Mouse (Mus musculus): ENCODE results near the gene Mmp10. TPM values are rescaled to one million over a fixed set of nuclear protein-coding genes. Genes with fewer than 3 reads are reported as not detected.

Gene Mmp10
- total RNA-seq (2021), result not detected

DNA sequence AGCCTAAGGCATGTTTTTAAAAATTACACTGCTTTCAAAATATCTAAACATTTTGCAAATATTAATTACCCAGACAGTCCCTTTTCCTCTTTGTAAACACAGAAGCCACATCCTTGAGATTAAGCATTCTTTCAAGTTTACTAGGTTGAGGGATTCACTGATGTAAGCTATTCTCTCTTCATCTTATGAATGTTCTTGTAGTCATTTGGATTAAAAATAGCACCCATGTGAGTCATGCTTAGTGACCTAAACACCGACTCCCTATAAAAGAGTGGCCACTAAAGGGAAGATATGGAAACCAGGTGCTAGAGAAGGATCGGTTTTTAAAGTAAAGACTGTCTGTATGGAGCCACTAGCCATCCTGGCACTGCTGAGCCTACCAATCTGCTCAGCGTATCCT is at the start of gene Mmp10:
Mmp10 (plus strand) TSS at position 302 of the 400 bp plus-strand sequence.
- DNase-seq, result no peak

DNA sequence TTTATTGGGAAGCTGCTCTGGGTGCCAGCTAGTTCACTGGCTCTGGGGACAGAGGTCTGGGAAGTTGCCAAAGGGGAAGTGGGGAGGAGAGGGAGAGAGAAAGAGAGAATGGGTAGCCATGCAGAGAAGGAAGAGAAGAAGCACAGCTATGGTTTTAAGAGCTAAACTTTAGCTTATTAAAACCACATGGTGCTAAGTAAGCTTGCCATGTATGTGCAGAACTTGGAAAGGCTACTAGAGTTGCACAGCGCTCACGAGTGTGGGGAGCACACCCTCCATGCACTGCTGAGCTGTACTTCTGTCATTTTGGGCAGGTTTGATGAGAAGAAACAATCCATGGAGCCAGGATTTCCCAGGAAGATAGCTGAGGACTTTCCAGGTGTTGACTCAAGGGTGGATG is 48.9 kb upstream of the Mmp10 start:
- no peak for DNase-seq

DNA sequence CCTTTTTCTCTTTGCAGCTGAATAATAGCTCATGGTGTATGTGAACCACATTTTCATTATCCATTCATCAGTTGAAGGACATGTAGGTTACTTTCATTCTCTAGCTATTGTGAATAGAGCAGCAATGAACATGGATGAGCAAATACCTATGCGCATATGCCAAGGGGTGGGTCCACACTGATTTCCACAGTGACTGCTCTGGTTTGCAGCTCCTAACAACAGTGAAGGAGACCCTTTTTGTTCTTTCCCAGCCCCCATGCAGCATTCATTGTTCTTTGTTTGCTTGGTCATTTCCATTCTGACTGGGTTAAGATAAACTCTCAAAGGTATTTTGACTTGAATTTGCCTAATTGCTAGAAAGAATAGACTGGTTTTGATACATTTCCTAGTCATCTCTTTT is 31.9 kb upstream of the Mmp10 start:
- DNase-seq, result no peak

DNA sequence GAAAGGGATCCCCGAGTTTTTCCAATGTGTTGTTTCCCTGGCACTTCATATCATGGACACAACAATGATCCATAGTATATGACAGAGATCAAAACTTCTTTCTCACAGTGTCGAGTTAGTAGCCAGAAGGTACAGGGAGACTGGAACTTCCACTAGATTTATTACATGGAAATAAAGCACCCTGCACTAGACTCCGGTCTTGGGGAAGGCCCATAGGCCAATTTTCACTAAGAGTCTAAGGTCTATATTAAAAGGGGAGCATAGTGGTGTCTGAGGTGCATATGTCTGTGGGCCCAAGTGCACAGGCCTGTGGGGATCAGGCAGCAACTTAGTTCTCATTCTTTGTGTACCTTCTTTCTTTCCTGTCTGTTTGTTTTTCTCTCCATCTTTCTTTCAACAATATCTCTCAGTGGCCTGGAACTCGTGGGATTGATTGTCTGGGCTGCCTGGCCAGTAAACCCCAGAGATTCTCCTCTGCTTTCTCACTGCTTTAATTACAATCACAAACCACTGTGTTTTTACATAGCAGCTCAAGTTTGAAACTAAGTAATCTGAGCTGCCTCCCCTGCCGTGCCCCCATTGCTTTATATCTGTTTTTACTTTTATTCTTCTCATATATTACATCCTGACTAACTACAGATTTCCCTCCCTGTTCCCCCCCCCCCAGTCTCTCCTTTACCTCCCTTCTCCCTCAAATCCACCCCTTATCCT is 18.3 kb upstream of the Mmp10 start:
- no peak for DNase-seq

DNA sequence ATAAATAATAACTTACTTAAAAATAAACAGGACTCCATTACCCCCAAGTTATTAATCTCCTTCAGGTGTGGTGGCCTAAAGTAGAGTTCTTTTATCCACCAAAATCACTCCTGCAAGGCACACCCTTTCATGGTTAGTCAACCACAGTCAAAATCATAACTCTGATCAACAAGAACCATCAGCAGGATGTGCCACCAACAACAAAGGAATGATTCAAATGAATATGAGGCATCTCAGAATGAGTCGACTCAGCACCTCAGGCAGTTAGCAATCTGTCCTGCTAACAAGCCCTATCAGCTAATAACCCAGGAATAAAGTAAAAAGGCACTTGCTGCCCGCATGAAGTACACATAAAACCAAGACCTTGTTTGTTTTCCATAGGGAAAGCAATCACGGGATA is 1.0 kb upstream of the Mmp10 start:
- DNase-seq, result no peak

DNA sequence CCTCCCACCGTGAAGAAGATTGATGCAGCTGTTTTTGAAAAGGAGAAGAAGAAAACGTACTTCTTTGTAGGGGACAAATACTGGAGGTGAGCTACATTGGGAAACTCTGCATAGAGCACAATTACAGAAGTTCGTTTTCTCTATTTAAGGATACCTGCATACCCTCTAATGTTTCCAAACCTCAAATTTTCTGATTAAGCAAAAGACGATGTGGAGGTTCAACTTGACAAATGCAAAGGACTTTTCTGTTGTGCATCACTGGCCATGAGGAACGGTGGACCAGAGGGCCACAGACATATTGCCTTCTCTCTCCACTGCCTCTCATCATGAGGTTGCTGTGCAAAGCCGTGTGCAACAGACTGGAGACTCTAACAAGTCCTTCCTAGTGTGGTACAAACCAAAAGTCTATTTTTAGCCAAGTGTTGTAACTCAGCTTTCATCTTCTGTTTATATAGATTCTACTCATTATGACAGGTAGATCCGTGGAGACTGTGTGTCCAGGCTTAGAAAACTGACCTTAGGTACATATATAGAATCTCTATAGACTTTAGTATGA is 5.2 kb downstream of the Mmp10 start:
- DNase-seq, result no peak

DNA sequence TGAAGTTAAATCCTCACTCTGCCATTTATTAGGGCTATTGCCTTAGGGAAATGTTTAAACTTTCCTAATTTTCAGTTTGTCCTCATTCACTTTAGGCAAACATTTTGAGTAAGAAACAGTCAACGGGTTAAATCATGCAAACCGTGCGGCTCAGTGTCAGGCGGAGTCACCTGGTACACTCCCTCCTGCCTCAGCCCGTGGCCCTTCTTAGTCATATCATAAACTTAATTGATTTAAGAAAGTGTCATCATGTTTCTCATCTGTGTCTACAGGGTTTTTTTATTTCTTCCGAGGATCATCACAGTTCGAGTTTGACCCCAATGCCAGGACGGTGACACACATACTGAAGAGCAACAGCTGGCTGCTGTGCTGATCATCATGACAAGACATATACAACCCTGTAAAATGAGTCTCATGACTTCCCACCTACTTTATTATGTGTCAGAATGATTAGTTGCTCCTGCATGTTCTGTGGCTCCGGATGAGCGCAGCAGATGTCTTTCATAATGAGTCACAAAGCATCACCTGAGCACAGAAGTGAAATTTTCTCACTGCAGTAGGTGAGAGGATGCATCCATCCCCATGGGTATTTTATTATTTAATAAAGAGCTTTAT is 7.6 kb downstream of the Mmp10 start:
- no peak for DNase-seq

DNA sequence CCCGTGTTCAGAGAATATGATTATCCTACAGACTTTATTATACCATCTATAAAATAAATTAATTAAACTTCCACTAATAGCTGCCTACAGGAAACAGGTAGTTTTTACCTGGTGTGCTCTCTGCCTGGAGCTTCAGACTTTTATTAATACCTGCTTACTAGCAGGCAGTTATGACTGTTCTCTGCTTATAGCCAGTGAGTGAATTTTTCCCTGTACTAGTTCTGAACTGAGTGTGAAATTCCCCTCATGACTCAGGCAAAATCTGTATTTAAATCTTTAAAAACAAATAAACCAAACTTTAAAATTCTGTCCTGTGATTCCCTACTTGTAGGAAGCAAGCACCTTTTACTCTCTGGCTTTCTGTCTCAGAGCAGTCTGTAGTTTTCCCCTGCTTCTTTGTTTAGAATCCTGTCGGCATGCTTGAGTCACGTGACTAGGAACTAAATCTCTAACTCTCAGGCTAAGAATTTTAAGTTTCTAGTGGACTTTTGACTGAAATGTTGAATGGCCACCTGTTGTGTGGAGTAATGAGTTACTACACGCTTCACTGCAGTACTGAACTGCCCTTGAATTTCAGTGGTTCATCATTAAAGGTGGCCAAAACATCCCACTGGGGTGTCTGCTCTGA is 15.9 kb downstream of the Mmp10 start:
- DNase-seq, result no peak

DNA sequence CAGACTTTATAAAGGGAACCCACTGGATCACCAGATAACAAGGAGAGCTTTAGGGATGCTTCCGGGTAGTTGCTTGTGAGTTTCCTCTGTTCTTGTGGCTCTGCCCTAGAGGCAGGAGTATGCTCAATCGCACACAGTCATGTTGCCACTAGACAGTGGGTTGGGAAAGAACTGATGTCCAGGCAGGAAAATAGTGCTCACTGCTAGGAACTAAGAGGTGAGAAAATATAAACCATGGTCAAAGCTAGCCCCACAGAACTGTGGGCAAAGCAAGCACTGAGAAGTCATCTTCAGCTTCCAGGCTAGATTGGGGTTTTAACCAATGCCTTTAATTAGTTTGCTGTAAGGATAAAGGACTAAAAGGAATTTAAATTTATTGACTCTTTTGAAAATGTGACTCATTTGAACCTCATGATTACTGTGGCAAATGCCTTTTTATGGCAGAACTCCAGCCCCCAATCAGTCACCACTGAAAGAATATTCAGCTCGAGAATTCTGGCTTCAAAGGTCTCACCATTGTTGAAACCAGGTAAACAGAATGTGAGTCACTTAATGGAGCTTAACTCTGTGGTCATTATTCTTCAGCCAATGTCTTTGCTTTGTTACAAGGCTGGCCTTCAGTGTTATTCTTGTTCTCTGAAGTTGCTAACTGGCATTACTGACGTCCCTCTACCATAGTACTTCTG is 24.2 kb downstream of the Mmp10 start:
- no peak for DNase-seq

DNA sequence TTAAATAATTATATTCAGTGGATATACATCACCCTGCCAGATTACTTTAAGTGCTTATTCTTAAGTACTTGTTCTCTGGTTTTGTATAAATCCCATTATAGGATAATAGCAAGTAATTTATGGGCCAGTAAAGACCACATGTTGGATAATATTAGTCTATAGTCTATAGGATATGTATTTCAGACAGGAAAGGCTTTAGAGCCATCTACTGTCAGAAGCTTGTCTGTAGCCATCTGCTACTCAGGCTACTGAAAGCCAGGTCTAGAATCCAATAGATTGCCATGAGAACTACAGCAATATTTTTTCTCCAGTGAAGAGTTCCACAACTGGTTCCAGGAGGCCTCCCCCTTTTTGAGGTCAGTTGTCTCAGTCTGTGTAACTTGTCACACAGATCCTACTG is 40.6 kb downstream of the Mmp10 start:
- DNase-seq, result no peak

DNA sequence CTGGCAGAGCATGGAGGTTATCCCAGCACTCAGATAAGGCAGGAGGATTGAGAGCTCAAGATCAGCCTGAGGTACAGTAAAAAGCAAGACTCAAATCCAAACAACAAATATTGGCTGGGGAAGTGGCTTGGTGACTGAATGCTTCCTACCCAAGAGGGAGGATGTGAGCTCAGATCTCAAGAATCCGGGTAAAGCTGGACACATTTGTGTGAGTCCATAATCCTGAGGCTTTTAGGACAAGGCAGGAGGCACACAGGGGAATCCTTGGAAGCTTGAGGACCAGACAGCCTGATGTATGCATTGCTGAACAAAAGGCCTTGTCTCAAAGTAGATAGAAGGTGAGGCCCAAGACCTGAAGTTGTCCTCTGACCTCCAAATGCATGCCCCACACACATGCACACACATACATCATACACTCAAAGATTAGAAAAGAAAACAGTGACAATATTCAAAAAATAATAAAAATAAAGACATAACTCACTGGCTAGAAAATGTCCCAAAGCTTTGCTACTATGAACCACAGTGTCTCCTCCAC is 42.8 kb downstream of the Mmp10 start:
- peak; percentile 17 for DNase-seq

DNA sequence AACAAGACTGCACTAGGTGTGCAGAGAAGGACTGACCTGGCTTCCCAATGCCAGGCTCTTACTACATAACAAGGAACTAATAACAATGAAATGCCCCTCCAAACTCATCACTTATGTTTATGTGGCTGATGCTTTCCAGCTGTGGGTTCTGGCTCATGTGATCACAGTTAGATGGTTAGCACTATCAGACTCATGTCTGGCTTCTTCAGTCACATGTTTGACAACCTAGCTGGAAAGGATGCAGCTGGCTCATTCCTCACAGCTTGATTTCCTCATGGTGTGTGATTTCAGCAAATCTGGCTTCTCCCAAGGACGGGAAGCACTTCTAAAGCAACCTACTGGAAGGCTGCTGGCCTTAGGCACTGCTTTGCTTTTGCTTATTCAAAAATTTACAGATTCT is 43.3 kb downstream of the Mmp10 start:
- peak; percentile 66 for DNase-seq

DNA sequence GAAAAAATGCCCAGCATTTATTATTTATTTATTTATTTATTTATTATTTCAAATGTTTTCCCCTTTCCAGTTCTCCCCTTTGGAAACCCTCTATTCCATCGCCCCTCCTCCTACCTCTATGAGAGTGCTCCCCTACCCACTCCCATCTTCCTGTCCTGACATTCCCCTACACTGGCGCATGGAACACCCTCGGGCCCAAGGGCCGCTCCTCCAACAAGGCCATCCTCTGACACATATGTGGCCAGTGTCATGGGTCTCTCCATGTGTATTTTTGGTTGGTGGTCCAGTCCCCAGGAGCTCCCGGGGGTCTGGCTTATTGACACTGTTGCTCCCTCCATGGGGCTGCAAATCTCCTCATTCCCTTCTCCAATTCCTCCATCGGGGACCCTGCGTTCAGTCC is 43.8 kb downstream of the Mmp10 start:
- no peak for DNase-seq

DNA sequence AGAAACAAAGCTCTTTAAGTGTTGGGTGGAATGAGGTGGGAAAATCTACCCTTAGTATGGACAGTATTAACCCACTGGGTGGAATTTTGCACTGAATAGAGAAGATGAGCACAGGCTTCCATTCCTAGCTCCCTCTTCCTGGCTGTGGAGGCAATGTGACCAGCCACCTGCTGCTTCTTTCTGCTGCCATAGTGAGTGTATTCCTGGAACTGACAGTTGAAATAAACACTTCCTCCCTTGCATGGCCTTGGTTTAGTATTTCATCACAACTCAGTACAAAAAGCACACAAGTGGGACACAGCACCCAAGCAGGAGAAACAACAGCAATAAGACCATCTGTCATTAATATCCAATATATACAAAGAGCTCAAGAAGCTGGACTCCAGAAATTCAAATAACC is 49.8 kb downstream of the Mmp10 start:
- DNase-seq, result no peak

DNA sequence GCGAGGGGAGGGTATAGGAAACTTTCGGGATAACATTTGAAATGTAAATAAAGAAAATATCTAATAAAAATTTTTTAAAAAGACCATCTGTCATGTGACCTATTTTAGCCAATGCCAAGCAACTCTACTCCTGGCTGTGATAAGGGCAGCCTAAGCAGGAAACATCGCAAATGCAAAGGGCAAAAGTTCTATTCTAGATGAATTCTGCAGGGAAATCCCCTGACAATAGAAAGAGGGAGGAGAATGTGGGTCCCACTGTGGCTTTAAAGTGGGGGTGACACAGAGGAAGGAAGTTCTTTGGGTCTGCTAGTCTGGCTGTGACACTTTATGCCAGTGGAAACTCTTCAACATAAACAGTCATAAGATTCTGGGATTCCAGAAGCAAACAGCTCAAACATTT is 51.4 kb downstream of the Mmp10 start:
- no peak for DNase-seq

DNA sequence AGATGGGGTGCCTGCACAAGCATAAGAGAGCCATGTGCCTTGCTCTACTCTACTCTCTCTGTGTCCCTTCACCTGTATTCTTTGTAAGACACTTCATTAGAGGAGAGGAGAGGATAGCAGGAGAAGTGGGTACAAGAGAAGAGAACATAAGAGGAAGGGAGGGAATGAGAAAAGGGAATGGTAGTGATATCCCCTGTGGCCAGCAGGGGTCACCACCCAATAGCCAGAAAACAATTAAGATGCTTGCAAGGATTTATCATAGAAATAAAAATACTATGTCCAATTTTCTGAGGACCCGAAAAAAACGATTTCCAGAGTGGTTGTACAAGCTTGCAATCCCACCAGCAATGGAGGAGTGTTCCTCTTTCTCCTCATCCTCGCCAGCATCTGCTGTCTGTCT is 52.2 kb downstream of the Mmp10 start:
- peak; percentile 39 for DNase-seq

DNA sequence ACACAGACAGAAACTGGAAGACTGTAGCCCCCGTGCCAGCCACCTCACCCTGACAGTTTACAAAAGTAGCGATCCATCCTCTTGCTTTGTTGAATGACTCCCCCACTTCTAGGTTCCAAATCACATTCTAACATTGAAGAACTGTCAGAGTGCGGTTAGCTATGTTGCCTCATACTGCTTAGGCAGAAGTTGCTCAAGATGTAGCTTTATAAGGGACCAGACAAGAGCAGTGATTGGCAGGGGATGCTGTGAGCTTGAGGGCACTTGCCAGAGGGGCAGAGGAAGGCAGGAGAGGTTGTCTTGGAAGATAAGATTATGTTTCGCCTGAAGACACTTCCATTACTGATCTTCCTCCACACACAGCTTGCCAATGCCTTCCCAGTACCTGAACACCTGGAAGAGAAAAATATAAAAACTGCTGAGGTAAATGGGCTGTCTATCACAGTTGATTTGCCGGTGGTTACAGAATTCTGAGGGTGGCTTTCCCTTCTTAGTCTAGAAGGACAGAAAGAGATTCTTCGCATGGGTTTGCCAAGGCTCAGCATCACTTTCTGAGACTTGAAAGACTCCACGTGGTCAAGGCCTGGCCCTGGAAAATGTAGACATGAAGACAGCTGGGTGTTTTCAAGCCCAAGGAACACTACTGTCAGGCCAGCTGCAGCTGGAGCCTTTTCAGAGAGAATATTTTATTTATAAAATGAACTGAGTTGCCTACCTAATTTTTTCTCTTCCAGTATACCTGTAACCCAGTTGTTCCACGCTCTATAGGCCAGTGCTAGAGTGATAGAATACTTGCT is 56.3 kb downstream of the Mmp10 start, which contains the start of gene Mmp8:
Mmp8 (plus strand) TSS at position 236 of the 797 bp plus-strand sequence.
- no peak for DNase-seq

Data from heart, postnatal 4 days (tissue).